Mouse (Mus musculus): ENCODE measurements around the gene Tmem192.

GRCm38 (mm10) chr8:64903778-64904177 is 43.2 kb upstream of the Tmem192 start:
- TF ChIP-seq POLR2A (IDR thresholded peaks at IDR 0.05; ENCODE audit: extremely low read depth, insufficient read depth, low read length) (no peak), CTCF (IDR thresholded peaks at IDR 0.05; ENCODE audit: low read depth, low read length) (no peak)
